Mouse (Mus musculus) gastrocnemius, postnatal 14 days (tissue): Measurements from ENCODE around the gene Ctdspl. TPM values are rescaled to one million over a fixed set of nuclear protein-coding genes. Genes with fewer than 3 reads are reported as not detected.

ENCODE experiments used
- DNase-seq: peaks from one replicate; pipeline ENCODE4 v3.0.0; 2021; ENCODE audit warnings: mixed read lengths
- intact Hi-C: fragments of 180-260 bp; cut with DNase I; formaldehyde crosslinking; loops from one replicate; pipeline ENCODE4 v1.15.1; 2025; ENCODE audit warnings: low total_unique reads
- total RNA-seq, 2 experiments: library from RNA; stranded (reverse); gene quantifications; 2 replicates each; pipeline ENCODE4 v1.2.3; 2021

Gene Ctdspl
- total RNA-seq, 2 experiments from 2014 or later: 8.2 to 10.0 TPM

DNA sequence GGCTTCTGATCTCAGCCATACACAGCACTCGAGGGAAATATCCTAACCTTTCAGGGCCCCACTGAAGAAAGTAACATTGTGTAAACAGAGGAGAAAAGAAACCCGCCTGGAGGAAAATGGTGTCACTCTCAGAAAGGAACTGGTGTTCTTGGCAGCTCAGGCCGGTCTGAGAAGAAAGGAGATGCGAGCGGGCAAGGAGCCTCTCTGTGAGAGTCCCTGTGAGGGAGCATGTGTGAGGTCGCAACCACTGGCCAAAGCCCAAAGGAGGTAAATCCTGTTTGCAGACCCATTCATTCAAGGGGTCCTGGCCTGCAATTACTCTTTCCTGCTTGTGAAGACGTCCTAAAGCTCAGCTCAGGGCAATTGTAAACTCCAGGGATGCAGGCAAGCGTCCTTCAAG, 11.7 kb upstream of the Ctdspl start:
- intact Hi-C loops: no loop called here
- DNase-seq: no peak

DNA sequence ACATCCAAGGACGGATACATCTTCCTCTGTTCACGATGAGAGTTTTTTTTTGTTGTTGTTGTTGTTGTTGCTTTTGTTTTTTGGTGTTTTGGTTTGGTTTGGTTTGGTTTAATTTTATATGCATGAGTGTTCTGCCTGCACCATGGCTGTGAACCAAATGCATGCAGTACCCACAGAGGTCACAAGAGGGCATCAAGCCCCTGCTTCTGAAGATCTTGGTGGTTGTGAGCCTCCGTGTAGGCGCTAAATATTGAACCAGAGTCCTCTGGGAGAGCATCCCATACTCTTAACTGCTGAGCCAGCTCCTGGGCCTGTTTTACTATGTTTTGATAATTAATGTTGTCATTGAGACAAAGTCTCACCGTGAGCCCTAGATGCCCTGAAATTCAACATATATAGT, 11.0 kb upstream of the Ctdspl start:
- intact Hi-C loops: no loop called here
- DNase-seq: no peak

DNA sequence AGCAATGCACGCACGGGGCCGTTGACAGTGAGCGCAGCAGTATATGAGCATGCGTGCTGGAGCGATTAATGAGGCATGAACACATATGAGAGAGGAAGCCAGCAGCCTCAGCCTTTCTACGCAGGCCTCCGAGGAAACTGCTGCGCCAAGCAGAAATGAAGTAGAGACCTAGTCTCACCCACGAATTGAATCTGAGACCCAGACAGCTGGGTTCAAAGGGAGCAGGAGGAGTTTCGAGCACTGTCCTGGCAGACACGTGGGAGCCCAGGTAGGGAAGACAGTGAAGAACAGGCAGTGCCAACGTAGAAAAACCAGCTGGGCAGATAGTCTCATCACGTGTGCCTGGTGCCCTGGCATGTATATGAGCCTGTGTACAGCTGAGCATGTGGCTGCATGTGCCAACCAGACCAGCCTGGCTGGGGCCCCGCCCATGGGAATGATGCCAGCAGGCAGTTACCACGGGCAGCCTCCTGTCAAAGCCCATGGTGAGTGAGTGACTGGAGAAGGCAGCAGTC, 6.5 kb upstream of the Ctdspl start:
- peak; percentile 43 for DNase-seq
- intact Hi-C loops: loop anchor here (2.0 kb wide), 2 partner anchors 109 to 149 kb away; no protein-coding TSS in a partner anchor

DNA sequence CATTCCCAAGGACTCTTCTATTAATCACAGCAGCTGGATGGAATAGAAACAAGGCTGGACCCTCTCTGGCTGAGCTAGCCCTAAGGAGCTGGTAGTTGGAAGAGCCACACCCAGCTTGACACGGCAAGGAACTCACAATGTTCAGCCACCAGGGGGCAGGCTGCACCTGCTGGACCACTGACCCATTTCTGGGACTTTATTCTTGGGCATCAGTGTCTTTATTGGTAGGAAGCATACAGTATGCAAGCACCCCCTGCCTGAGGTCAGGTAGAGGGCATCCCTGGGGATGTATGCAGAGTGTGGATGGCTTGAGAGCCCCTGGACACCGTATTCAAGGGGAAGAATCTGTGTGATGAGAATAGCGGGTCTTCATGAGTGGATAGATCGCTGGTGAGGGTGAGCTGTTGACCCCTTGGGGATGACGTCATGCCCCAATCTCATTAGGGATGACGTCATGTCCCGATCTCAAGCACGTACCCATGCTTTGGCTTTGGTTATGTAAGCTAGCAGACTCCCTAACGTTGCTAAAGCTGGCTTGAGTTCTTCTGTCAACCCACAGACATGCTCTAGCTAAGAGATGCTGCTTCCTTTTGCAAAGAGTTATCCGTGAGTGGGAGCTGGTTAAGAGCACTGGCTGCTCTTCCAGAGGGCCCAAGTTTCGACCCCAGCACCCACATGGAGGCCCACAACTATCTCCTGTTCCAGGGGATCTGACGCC, 5.3 kb upstream of the Ctdspl start:
- DNase-seq: peak; percentile 82
- intact Hi-C loops: loop anchor here (2.0 kb wide), 1 partner anchor 148 kb away; no protein-coding TSS in a partner anchor

DNA sequence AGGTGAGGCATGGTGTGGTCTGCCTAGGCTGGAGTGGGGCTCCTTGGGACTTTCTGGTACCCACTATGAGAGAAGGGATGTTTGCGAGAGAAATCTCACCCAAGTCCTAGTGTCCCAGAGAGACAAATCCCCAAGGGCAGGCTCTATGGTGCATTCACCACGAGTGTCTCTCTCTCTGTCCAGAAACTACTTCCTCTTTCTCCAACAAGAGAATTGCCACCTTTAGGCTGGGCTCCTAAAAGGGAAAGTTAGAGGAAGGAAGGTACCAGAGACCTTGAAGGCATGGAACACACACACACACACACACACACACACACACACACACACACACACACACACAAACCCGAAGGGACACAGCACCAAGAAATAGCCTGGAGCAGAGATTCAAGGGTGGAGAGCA, 4.3 kb upstream of the Ctdspl start:
- intact Hi-C loops: loop anchor here (2.0 kb wide), 1 partner anchor 147 kb away; no protein-coding TSS in a partner anchor
- no peak for DNase-seq

DNA sequence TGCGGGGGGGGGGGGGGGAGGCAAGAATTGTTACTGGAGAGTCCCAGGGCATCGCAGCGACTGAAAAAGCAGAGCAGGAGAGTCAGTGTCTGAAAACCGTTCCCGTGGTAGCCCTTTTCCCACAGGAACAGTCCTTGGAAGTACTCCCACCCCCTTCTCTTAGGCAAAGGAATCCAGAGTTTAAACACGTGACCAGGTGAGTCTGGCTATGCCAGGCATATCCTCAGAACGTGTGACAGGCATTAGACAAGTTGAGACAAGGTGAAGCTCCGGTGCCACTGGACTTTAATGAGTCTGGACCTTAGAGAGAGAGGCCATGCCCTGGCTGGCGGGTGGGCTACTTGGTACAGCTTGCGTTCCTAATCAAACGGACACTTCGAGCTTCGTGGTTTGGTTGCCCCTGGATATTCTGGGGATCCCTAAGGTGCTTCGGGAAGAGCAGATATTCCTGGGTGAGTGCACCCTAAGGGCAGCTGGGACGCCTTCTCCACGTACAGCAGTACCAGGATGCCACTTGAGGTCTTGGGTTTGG, 1.6 kb upstream of the Ctdspl start:
- no peak for DNase-seq
- intact Hi-C loops: loop anchor here (5.0 kb wide), 1 partner anchor 68 kb away; no protein-coding TSS in a partner anchor

DNA sequence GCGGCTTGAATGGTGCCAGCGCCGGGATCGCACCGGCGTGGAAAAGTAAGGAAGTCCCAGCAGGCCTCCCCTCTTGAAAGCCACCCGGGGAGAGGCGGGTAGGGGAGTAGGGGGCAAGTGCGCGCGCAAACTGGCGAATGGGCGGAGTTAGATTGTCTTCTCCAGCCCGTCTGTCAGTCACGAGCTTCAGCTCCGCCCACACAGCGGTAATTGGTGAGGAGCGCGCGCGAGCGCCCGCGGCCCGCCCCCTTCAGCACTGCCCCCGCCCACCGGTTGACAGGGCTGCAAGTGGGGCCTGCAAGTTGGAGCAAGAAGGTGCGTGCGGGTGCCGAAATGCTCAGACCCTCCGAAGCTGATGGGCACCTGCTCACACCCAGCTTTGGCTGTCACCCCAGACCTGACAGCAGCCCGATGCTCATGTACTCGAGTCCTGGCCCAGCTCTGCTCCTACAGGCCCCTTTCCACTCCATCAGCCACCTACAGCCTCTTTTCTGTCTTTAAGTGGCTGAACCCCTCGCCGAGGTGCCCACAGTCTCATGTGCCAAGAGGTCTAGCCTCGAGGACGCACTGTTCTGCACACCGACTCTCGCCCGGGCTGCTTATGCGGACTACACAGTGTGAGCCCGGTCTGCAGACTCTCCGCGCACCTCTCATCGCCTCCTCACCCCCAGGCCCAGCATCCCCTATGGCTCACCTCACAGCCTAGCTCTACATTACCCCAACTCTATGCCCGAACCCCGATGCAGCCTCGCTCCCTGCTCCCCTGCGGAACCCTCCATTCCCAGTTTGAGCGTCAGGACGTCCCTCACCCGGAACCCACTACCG, 755 bp upstream of the Ctdspl start:
- peak; percentile 97 for DNase-seq
- intact Hi-C loops: loop anchor here (5.0 kb wide), 1 partner anchor 67 kb away; no protein-coding TSS in a partner anchor

DNA sequence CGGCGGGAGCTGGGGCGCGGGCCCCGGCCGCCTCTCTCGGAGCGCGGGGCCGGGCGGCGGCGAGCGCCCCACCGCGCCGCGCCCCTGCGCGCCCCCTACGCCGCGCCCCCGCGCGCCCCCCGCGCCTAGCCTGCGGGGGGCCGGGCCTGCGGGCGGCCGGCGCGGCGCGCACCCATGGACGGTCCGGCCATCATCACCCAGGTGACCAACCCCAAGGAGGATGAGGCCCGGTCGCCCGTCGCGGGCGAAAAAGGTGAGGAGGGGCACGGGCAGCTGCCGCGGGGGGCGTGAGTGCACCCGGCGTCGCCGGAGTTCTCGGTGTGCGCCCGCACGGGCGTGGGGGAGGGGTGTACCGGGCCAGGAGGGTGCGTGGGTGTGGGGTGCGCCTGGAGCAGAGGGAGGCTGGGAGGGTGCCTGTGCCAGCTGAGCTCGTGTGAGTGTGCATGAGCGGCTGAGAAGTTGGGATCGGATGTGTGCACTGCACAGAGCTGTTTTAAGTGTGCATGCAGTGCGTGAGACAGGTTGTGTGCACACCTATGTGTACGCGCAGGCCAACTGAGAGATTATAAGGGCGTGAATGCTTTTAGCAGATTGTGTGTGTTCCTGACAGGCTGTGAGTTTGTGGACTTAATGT, 552 bp downstream of the Ctdspl start:
- peak; percentile 45 for DNase-seq

DNA sequence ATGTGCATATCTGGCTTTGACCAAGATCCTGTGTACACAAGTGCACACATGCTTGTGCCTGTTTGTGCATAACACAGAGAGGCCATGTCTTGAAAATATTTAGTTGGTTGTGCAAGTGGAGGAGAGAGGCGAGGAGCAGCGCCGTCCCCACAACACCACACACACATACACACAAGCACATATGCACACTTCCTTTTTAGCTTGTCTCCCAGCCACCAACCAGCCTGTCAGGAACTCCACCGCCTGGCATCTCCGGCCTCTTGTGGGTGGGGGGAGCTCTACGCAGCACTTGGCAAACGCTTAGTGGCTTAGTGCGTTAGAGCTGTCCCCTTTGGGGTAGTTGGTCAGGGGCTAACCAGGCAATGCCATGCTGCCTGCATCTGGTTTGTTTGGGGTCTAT, 1.2 kb downstream of the Ctdspl start:
- DNase-seq: no peak
- intact Hi-C loops: loop anchor here (5.0 kb wide), 1 partner anchor 65 kb away; no protein-coding TSS in a partner anchor

More for the DNA sequence above, 552 bp downstream of the Ctdspl start:
- intact Hi-C loops: loop anchor here (5.0 kb wide), 1 partner anchor 65 kb away; no protein-coding TSS in a partner anchor

DNA sequence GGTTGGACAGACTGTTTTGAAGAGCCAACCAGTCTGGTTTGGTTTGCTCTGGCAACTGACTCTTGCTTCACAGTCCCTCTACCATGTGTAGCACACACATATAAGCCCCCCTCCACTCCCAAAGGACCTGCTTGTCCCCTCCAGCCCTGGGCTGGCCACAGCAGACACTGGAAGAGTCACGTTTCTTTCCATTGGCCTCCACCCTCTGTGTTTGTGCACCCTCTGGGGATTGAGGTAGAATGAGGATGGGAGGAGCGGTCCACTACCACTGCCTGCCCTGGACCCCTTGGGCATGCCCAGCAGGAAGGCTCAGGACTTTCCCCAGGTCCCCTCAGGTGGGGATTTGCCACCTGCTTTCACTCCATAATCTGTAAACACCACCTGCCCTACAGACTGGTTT, 1.8 kb downstream of the Ctdspl start:
- DNase-seq: no peak
- intact Hi-C loops: loop anchor here (5.0 kb wide), 1 partner anchor 64 kb away; no protein-coding TSS in a partner anchor

DNA sequence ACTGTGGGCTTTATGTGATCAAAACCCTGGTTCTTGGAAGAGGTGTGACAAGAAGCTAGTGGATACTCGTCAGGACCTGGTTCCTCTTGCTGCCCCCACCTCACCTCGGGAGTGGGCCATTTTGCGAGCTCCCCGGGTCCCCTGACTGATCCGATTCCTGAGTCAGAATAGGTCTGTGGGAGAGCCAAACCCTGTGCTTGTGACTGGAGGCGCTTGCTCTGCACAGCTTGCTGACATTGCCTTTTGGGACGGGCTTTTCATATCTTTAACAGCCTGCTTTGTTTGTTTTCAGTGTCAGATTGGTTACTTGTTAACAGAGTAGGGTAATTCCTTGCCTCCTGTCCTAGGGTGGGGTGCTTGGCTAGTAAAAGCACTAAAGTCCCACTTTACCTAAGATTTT, 2.4 kb downstream of the Ctdspl start:
- DNase-seq: no peak
- intact Hi-C loops: loop anchor here (5.0 kb wide), 1 partner anchor 64 kb away; no protein-coding TSS in a partner anchor

DNA sequence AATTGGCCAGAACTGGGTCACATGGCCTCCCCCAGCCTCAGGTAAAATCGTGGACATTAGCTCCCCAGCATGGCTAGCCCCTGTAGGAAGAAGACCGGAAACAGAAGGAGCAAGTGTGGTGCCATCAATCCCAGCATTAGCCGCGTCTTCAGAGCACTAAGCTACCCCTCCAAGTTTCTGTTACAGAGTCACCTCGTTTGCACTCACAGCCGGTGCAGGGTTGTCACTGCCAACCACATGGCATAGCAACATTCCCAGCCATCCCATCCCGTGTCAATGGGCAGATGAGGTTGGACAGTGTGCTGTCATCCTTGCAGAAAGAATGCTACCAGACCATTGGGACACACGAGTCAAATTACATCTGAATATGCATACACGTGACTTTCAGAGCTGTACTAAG, 4.4 kb downstream of the Ctdspl start:
- DNase-seq: no peak

DNA sequence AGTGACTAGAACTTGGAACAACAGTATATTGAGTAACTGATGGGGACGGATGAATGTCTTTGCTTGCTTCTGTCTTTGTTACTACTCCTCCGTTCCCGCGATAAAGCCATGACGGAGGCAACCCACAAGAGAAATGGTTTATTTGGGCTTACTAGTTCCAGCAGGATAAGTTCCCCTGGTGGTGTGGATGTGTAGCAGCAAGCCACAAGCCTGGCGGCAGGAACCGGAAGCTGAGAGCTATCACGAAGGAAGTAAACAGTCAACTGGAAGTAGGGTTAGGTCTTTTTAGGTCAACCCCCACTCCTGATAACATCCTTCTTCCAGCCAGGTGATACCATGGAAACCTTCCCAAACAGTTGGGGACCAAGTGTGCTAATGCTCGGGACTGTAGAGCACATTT, 7.5 kb downstream of the Ctdspl start:
- intact Hi-C loops: no loop called here
- no peak for DNase-seq

More for the DNA sequence above, 4.4 kb downstream of the Ctdspl start:
- intact Hi-C loops: no loop called here

DNA sequence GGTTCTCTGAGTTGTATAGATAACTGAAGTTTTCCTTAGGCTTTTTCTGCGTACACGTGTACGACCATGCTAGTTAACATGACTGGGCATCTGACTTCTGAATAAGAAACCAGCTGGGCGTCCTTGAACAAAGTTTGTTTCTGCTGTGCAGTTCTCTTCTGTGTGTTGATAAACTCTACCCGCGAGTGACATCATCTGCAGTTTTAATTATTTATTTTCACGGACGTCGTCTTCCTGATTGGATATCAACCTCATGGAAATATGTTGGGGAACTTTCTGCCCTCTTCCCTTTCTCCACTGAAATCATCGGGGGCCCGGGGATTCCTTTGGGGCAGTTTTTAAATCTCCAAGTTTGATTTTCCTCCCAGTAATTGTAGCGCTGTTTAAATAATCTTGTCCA, 8.1 kb downstream of the Ctdspl start:
- no peak for DNase-seq
- intact Hi-C loops: no loop called here

DNA sequence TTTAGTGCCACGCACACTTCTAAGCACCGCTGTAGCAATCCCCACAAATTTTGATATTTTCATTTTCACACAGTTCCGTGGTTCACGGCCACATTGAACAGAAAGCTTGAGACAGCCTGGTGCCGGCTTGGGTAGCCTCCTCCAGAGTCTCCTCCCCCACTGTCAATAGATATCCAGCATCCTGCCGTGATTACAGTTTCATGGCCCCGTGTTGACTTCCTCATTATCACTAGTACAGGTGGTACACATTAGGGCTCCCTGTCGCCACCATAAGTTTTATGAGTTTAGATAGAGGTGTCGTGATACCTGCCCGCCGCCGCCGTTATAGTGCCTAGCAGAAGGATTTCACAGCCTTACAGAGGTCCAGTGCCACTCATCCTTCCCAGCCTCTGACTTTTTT, 8.8 kb downstream of the Ctdspl start:
- DNase-seq: no peak
- intact Hi-C loops: no loop called here

DNA sequence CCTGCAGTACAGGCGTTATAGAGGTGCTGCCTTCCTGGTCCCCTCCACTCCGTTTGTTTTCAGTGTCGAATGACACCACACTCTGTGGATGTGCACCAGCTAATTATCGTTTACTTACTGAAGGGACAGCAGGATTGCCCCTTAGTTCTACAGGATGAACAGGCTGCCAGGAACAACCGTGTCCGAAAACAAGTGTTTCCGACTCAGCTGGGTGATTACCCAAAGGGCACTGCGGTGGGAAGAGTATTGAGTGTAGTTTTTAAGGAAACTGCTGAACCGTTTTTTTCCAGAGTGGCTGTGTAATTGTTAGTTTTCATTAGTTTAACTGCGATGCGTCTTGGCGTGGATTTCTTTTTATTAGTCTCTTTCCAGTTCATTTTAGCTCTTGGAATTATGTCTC, 9.8 kb downstream of the Ctdspl start:
- intact Hi-C loops: no loop called here
- DNase-seq: no peak

DNA sequence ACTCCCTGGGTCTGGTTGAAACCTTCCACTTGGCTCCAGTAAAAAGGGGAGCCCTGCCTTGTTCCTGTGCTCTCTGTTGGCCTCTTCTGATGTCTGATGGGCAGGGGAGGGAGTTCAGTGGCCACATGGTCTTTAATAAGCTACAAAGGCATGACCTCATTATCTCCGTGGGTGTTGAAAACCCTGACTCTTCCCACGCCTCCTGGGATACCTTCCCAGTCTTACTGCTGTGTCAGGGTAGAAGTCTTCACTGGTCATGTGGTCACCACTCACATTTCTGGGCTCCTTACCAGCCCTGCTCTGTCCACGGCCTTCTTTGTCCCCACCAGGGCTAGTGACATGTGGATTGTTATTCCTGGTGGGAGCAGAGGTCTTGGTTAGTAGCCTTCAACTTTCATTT, 11.3 kb downstream of the Ctdspl start:
- DNase-seq: peak; percentile 55
- intact Hi-C loops: no loop called here

DNA sequence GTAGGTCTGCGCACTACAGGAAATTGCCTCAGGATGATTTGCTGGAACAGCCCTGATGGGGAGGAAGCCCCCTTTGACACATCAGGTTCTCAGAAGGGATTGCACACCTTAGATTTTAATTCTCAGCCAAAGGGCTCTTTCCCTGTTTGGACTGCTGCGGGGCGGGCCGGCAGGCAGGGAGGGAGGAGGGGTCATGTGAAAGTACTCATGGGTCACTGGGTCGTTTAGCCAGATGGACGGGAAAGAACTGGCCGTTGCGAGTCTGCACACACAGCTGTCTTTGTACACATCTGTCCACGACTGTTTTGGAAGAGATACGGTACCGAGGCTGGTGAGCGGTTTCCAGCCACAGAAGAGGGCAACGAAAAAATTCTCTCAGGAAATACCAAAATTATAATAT, 13.2 kb downstream of the Ctdspl start:
- intact Hi-C loops: no loop called here
- DNase-seq: no peak

DNA sequence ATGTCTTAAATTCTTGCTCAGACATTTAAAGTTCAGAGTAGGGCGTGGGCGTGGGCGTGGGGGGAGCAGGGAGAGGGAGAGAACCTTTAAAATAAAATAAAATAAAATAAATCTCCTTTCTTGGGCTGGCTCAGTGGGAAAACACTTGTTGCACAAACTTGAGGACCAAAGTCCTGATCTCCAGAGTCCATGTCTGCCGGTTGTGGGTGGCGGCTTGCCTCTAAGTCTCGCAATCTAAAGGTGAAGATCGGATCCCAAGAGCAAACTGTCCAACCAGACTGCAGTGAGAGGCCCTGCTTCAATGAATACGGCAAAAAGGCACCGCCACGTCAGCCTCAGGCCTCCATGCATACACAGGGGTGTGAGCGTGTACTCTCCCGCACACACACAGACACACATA, 13.6 kb downstream of the Ctdspl start:
- no peak for DNase-seq
- intact Hi-C loops: no loop called here
